Mouse (Mus musculus) cerebellum, adult 18-20 months (tissue): ENCODE measurements around the gene Alg14.

Source experiments
- DNase-seq, 2 experiments: peaks; one replicate each; pipeline ENCODE4 v3.0.0; 2021

The Alg14 gene

DNA sequence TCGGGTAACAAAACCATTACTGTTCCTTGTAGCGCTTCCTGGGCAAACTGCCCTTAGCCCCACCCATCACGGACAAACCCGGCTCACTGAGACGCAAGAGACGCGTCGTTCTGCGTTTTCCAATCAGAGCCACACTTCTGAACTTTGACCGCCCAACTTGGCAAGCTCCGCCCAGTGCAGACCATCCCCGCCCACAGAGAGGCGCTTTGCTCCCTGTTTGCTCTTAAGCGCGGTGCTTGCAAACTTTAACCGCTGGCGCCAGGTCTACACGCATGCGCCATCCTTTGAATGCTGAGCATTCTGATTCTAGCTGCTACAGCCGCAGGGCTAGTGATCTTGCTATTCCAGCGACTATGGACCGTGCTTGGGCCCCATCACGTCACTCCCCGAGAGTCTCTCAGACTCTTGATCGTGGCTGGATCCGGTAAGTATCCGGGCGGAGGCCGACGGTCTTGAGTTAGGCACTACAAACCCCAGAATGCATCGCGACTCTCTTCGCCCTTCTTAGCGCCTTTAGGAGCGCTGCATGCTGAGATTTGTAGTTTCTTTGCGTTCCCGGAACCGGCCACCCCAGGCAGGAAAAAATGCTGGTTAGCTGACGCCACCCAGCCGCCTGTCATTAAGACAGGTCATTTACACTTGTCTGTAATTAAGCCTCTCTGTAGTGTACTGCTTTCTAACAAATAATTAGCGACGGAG lies at the start of gene Alg14:
Gene Alg14 (plus strand): TSS at position 214 of the 699 bp plus-strand sequence.
- peak; percentile 94 to 98 for DNase-seq

DNA sequence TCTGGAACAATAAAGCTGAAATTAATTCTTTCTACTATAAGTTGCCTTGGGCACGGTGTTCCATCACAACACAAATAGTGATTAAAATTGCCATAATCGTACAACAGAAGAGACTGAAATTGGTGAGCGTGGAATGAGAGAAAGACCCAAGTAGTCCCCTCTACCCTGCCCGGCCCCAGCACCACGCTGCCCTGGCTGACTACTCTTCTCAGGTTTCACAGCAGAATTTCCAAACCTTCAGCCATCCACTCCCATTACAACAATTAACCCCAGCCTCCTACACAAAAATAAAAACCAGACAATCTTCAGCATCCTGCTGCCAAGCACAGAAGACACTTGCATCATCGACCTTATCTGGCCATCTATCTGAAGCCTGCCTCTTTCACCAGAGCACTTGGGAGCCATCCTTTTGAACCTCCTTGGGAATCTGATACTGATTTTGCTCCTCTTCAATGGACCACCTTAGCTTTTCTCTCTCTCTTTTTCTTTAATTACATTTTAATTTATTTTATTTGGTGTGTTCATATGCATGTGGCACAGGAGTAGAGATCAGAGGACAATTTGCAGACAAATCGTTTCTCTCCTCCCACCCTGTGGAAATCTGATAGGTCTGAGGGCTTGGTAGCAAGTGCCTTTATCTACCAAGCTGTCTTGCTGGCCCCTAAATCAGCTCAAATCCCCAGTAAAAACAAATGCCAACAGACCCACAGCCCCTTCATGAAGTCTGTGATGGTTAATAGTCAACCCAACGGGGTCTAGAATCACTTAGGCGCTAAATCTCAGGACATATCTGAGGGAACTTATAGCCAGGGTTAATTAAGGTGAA lies 49.2 kb upstream of the Alg14 start:
- DNase-seq, result no peak

DNA sequence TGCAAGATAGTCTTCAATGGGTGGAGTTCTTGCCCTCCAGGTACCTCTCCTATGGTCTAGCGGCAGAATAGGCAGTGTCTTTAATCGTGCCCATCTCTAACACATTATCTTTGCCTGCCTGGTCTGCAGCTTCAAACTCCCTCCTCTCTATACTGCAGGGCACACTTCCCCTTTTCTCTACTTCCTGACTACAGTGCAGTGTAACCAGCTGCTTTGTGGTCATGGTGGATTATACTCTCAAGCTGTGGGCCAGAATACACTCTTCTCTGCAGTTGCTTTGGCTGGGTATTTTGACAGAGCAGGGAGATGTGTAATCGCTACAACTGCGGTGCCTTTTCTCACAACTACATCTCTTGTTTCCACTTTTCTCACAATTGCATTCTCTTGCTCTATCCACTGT lies 48.6 kb upstream of the Alg14 start:
- DNase-seq, result no peak

DNA sequence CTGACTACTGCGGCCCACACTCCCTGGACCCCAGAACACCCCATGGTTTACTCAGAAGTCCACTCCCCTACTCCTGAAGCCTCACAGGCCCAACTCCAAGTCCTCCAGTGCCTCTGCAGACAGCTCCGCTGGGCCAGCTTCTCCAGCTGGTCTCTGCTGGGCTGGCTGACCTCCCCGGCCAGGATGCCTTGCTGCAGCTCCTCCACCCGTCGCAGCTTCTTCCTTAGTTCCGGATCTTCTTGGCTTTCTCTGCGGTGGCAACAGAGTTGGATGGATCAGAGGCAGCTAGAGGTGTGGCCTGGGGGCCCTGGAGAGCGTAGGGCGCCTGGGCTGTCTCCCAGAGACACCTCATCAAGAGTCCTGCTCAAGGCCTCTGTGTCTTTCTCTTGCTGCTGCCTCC lies 41.5 kb upstream of the Alg14 start:
- DNase-seq, result peak; percentile 32 to 42

DNA sequence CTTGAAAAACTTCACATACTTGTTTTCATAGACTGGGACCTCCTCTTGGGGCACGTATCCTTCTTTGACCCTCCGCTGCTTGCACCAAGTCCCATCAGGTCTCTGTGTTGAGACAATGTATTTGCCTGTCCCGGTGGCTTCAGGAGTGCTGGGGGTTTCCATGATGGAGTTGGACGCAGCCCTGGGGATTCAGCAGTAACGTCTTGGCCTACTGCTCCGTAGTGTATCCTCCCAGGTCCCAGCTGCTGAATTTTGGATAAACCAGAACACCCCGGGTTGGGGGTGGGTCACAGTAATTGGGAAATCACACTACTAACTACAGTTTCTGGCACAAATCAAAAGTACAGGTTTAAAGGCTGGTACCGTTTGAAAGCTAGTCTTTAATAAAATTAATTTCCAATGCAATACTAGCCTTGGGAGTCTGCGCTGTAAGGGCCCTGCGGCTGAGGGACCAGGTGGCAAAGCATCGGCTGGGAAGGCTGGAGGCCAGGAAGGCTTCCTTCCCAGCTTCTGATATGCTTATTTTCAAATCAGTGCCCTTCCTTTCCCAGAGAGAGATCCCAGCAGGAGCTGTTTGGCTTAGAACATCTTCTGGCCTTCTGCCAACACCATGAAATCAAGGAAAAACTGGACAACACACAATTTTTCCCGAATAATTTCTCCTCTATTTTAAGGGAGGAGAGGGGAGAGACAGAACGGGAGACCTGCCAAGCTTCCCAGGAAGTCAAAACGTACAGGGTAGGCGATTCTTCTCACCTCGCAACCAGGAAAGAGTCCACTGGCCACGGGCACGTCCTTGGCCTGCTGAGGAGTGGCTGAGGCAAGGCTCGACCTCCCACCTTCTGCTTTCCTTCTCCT lies 40.8 kb upstream of the Alg14 start:
- DNase-seq, result peak; percentile 81 to 91

DNA sequence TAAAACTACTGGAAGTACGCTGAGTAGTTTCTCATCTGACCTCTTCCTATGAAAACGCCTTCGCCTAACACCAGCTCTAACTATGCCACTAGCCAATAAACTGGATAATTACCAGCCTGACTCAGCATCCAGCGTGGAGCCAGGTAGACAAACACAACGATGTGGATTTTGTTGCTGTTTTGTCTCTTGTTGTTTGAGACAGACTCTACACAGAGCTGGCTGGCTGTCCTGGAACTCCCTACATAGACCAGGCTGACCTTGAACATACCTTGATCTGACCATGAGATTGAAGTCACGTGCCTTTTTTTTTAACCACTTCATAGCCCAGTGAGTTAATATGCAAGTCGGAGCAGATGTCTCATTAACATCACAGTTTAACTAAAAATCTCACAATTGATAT lies 36.1 kb upstream of the Alg14 start:
- no peak for DNase-seq

DNA sequence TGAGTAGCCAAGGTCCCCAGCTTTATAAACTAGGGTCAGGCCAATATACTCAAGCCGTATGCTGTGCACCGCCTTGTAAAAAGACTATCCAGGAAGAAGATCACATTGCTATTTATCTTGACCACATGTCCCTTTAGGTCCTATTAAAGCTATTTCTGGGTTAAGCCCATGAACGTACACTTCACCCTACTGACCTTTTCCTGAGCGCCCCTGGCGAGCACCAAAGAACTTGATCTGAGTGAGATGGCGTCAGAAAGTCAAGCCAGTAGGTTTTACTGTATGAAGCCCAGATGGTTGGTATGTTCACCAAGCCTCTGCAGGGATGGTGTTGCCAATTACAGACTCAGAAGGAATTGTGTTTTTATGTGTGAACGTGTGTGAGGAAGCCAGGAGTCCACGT lies 35.4 kb upstream of the Alg14 start:
- DNase-seq, result no peak

DNA sequence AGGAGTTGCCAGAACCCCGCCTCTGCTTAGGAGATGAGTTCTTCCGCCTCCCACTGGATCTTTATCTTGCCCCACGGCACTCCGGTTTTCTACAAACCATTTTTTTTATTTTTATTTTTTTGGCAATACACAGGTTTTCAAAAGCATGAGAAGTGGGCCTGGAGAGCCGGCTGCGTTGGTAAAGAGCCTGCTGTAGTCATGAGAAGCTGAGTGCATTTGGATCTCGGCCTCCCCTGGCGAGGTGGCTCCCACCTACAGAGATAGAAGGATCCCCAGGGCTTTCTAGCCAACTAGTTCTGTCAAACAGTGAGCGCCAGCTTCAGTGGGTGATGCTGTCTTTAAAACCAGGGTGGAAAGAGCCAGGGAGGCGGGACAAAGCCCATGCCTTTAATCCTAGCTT lies 34.2 kb upstream of the Alg14 start:
- no peak for DNase-seq

DNA sequence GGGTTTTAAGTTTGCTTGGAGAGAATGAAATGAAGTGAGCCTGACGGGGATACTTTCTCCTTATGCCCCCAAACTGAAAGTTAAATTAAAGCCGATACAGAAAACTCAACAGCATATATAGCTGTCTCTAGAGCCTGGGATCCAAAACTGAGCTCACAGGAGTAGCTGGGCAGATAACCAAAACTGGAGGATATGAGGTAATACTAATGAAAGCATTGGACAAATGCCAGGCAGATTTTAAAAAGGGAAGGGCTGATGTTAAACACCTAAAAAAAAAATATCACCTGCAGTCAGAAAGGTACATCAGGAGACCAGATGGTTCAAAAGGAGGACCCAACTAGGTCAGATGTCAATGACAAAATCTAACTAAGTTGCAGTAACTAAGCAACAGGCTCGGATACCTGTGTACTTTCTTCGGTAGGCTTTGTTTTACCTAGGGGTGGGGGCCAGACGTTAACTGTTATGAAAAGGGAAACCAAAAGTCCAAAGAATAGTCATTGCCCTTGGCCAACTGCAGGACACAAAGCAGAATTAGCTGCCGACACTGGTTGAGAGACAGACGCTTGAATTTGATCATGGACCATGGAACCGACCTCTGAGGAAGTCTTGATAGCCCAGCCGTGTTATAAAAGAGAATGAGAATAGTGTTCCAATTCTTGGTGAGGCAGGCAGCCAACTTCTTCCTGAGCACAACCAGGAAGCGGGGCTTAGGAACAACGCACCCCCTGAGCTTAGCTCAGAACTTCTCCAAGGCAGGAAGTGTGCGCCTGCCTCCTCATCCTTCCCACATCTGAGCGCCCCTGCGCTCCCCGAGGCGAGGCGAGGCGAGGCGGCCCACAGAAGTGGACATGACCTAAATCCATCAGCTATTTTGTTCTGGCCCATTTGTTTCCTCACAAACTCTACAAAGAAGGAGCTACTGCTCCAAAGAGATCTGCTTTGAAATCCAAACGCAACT lies 32.8 kb upstream of the Alg14 start:
- peak; percentile 49 to 60 for DNase-seq

DNA sequence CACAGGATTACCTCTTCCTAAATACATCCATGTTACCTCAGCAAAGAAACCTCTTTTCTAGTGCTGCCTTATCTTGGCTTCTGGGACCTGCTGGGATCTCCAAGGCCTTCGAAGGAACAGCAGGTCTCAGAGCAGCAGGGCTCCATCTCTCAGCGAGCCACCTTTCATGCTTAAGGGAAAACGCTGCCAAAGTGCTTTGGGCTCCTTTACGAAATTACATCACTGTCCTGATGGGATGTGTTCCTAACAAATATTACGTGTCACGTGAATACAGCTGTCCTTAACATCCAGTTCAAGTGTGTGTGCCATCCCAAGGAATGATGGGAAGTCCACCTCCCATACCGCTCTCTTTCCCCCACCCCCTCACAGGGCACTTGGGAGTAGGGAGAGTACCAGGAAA lies 31.5 kb upstream of the Alg14 start:
- DNase-seq, result peak in 1 of 2 experiments; percentile 31

DNA sequence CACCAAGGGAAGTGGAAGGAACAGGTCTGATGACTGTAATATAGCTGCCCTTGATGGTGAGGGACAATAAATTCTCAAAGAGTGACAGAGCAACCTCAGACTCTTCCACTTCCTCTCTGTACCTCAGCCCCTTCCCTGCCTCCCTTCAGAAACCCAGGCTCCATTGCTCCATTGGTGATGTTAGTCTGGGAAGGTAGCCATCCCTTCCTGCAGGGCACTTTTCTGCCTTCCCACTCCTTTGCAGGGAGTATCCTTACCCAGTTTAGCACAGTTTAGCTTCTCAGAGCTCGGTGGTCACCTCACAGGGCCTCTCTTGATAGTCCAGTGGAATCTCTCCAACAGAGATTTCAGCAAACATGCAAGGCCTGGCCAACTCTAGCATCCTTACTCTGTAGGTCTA lies 30.7 kb upstream of the Alg14 start:
- DNase-seq, result peak; percentile 42 to 51

DNA sequence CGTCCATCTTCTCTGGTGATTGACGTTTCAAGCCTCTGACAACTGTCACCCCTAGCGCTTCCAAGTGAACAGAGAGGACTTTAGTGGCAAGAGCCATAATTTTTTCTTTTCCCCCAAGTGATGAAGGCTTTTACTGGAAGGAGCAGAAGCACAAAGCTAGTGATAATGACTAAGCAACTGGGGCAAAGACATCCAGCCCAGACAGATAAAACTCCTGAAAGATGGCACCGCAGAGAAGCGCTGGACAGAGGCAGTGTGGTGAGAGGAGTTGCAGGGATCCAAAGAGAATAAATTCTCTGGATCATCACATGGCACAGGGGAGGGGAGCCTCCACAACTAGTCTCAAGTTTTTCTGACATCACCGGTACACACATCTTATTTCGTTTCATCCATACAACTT lies 30.3 kb upstream of the Alg14 start:
- peak in 1 of 2 experiments; percentile 27 for DNase-seq

DNA sequence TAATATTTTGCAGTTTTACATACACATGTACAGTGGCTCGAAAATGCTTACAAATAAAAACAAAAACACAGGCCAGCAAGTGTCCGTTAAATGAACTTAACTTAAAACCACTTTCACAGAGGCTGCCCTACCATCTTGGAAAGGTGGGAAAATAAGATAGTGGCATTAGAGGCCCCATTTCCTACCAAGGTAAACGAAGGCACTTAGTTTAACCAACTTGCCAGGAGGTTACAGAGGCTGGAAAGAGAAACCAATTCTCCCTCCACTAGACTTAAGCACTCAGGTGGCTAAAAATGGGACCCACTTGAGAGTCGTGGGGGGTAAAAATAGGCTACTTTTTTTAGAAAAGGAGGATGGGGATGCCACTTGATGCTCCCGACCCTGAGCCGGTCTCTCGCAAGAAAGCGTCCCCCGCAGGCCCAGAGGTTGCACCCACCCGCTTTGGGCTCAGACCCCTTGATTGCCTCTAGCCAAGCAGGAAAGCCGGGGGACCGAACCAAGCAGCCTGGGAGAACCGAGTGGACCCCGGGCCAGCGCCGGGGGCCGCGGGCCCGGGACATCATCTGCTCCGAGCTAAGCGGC lies 29.5 kb upstream of the Alg14 start:
- no peak for DNase-seq

DNA sequence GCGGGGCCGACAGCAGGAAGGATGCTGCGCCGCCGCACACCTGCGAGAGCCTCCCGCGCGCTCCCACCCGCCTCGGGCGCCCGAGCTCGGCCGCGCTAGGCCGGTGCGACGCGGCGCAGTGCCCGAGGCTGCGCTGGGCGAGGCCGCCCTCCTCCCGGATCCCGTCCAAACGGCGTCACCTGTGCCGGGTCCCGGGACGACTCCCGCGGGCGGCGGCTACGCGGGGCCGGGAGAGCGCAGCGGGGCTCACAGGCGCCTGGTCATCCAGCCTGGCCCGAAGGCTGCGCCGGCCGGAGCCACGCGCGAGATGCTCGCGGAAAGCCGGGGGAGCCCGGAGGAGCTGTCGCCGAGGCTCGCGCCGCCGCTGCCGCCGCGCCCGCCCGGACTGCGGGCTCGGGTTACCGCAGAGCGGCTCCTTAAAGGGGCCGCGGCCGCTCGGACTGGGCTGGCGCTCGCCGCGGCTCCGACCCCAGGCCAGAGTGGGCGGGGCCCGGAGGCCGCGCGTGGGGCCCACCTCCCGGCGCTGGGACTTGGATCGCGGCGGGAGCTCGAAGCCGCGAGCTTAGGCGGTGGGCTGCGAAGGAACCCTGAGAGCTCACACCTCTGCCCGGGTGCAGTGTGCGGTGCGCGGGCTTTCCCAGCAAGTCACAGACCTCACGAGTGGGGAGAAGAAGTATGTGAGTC lies 28.9 kb upstream of the Alg14 start:
- DNase-seq, result peak; percentile 63 to 84

DNA sequence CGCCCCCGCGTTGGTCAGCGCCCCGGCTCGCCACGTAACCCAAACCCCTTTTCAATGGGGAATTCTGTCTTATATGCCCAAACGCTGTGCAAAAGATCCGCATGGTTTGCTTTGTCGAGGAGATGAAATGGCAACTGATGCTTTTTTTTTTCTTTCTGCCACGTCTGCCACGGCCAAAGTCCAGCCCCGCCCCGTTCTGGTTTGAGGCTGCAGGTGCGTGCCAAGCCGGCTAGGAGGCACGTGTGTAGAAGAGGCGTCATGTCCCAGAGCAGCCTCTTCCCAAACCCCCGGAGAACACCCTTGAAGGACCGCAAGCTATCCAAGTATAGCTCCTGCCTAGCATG lies 28.4 kb upstream of the Alg14 start:
- DNase-seq, result peak; percentile 82 to 85

DNA sequence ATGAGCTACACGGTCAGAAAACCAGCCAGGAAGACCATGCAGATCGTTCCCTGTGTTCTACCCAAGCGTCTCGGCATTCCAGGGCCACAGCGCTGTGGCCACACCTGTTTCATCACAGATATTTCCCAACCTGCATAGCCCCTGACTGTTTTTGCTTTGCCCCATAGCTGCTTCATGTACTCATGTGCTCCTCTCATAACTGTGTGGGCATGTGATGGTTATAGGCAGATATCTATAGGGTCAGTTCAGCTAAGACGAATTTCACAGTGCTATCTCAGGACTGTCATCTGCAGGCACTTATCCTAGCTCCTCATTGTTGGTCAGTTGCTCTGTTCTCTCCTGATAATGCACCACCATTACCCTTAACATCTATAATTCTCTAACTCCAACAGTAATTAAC lies 27.3 kb upstream of the Alg14 start:
- DNase-seq, result no peak

DNA sequence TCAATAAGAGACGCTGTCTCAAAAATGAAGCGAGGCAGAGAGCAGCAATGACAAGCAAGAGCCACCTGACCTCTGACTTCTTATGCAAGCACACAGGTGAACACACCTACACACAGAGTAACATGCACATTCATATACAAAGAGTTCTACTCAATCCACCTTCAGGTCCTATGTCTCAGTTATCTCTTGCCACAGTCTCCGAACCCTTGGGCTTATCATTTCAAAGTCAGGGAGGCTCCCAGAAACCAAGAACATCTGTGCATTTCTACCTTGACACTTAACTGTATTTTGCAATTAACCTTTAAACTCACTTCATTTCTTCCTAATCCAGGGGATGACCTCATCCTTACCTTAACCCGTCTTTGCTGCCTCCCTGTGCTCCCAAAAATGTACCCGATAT lies 24.3 kb upstream of the Alg14 start:
- no peak for DNase-seq

DNA sequence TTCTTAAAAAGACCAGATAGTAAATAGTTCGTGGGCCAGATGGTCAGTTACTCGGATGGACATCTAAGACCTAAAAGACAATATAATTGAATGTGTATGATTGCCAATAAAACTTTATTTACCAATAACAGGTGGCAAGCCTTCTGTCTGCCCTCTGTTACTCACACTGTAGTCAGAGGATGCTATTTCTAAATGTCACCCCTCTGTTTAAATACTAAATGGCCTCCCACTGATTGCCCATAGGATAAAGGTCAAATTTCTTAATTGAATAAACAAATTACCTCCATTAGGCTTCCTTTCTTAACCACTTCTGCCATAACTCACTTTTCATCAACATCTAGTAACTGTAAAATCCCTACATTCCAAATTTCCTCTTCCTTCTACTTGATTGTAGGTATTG lies 19.0 kb upstream of the Alg14 start:
- DNase-seq, result no peak

DNA sequence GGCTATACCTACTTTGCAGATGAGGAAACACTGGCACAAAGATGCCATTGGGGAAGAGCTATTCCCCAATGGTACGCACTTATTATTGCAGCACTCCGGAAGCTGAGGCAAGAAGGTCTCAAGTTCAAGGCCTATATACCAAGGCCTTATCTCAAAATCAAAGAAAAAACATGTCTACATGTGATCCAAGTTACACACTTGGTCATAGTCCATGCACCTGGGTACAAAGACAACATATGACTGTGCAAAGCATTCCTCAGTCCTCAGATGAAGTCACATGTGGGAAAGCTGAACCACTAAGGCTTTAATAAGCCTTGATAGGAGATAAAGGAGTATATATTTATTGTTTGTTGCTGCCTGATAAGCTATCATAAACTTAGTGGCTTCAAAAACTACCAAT lies 17.6 kb upstream of the Alg14 start:
- no peak for DNase-seq

DNA sequence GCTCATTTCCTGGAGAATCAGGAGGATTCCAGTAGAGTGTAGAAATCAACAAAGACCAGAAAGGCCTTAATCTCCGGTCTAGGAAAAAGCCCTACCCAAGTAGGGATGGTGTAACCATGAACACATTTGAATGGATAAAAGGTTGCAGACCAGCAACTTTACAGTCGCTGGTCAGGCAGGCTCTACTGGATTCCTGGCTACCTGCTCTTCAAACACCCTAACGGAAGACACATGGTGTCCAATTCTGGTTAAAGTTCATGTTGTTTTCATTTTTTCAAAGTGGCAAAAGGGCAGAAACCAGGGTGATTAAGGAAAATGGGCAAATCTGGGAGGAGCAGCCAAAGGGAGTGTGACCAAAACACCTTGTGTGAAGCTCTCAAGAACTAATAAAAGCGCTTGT lies 14.6 kb upstream of the Alg14 start:
- no peak for DNase-seq

DNA sequence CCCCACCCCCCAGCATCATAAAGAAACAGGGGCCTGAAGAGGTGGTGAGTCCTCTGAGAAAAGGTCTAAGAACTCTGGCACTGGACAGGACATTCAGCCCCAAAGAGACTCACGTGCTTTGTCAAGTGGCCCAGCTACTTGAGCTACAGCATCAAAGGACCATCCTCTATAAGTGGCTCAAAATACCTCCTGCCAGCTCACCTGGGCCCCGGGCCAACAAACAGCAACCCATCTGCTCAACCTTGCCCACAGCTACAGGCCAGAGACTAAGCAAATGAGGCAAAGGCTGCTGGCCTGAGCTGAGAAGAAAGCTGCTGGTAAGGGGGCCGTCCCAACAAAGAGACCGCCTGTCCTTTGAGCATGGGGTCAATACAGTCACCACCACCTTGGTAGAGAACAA lies 14.0 kb upstream of the Alg14 start:
- DNase-seq, result peak; percentile 91 to 92
